Mouse (Mus musculus): ENCODE measurements at regions not wholly inside any gene's neighbourhood (a gene's known extent, or its start where the extent isn't known, plus 50 kb on each side); places are given as distances from the start of the nearest gene placed in this dataset.

DNA sequence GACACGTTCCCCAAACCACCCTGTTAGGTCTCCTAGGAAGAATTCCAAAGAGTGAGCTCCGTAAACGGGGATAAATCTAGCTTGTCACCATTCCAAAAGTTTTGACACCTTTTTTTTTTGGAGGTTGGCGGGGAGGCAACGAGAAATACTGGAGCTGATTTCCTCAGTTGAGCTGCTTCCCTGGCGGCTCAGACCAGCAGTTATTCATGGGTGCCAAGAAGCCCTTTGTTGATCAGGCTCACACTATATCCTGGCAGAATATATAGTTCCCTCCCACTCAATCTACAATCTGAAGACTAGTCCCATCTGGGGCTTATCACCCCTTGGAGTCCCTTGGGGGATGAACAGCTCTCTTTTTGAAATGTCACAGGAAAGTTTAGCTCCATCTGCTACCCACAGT lies 77.5 kb upstream of the Tiam2 start:
- DNase-seq (ENCODE audit: inconsistent ontology term): no peak

- DNase-seq (ENCODE audit: inconsistent ontology term): no peak
Observed at GRCm38 (mm10) chr17:3249320-3249719, 77.1 kb upstream of the Tiam2 start.

DNA sequence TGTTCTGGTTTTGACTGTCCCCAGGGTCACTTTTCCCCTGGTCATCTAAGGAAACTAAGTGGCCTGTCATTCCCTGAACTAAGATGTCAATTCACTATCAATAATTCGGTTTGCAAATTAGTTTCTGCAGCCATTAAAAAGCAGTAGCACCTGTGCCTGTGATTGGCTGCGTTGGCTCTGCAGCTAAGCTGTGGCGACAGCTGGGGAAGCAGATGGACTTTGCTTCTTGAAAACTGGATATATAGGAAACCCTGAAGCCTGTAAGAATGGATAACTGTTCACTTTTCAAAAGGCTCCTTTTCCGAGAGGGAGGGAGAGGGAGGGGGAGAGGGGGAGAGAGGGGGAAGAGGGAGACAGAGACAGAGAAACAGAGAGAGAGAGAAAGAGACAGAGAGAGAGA lies 75.2 kb upstream of the Tiam2 start:
- DNase-seq (ENCODE audit: inconsistent ontology term): no peak

GRCm38 (mm10) chr17:3251966-3252365 lies 74.4 kb upstream of the Tiam2 start:
- DNase-seq (ENCODE audit: inconsistent ontology term): no peak

GRCm38 (mm10) chr17:3253508-3254176 lies 72.7 kb upstream of the Tiam2 start:
- no peak for DNase-seq (ENCODE audit: inconsistent ontology term)

- no peak for DNase-seq (ENCODE audit: inconsistent ontology term)
Observed at GRCm38 (mm10) chr17:3256765-3257164, 69.6 kb upstream of the Tiam2 start.

GRCm38 (mm10) chr17:3258811-3259510 lies 67.4 kb upstream of the Tiam2 start:
- DNase-seq (ENCODE audit: inconsistent ontology term): no peak

DNA sequence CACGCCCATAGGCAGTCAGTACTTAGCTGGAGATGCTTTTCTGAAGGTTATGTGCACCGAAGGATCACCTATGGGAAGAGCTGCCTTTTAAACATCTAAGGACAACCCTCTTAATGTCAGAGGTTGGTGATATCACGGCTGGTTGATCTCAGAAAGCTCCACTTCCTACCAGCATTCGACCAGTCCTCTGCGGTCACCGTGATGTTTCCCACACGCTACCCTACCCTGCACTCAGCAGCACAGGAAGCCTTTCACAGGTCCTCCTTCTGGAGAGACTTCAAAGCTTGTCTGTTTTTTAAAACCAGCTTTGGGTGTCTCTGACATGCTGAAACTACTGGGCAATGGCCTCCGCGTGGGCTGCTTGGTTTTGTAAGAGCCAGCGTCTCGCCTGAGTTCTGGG lies 65.6 kb upstream of the Tiam2 start:
- no peak for DNase-seq (ENCODE audit: inconsistent ontology term)

- DNase-seq (ENCODE audit: inconsistent ontology term): peak; percentile 73
Observed at GRCm38 (mm10) chr17:3273108-3274091, 53.0 kb upstream of the Tiam2 start.

DNA sequence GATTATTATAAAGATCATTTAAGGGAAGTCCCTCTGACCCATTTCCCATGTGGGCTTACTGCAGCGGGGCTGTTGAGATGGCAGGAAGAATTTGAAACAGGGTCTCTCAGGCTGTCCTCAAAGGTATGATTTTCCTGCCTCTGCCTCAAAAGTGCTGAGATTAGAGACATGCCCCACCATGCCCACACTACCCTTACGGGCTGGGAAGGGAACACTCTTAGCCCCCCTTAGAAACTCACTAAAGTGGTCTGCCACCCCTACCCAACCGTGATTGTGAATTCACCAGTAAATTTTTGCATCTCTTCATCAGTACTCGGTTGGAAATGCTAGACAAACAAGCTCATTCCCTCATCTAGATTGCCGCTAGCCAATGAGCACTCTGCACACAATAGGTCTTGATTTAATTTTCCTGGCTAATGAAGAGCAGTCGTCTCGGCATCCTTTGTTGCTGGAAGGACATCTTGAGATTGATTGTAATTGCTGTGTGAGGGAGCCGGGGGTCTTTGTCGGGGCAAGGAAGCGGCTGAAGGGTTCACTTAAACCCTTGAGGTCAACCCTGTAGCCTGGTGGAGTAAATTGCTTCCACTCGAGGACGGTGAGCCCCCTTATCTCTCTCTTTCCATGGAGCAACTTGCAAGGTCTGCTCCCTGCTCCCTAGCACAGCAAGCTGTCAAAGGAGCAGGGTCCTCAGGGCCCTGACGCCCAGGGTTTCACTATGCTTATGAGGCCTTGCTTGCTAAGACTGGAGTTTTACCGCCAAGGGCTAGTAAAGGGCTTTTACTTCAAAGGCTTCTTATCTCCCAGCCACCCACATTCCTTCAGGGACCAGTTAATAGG lies 51.7 kb upstream of the Tiam2 start:
- no peak for DNase-seq (ENCODE audit: inconsistent ontology term)

Measured in Muller cell, postnatal 12 days (primary cell).